Mouse (Mus musculus) midbrain, embryonic 15.5 days (tissue): ENCODE results near the gene Nrbf2. TPM values are rescaled to one million over a fixed set of nuclear protein-coding genes. Genes with fewer than 3 reads are reported as not detected.

Experiments used
- ATAC-seq: fragments of 200-750 bp; cut with Nextera tagmentation; replicated peaks from 2 replicates; pipeline ENCODE4 v1.8.0; 2017; ENCODE audit warnings: moderate TSS enrichment
- H3K27ac ChIP-seq: fragments of 300-500 bp; sonication (generic); 2 replicates; pipeline ENCODE4 v1.5.1; 2015; ENCODE audit warnings: mild to moderate bottlenecking, inconsistent platforms
- H3K27me3 ChIP-seq: fragments of 300-500 bp; sonication (generic); replicated peaks from 2 replicates; pipeline ENCODE4 v1.6.1; 2015; ENCODE audit warnings: inconsistent platforms
- H3K36me3 ChIP-seq: fragments of 300-500 bp; sonication (generic); replicated peaks from 2 replicates; pipeline ENCODE4 v1.6.1; 2015; ENCODE audit warnings: inconsistent platforms
- H3K4me1 ChIP-seq: fragments of 300-500 bp; sonication (generic); 2 replicates; pipeline ENCODE4 v1.6.1; 2015; ENCODE audit warnings: inconsistent platforms
- H3K4me2 ChIP-seq: fragments of 300-500 bp; sonication (generic); 2 replicates; pipeline ENCODE4 v1.6.1; 2015; ENCODE audit warnings: inconsistent platforms, mild to moderate bottlenecking, moderate library complexity
- H3K4me3 ChIP-seq: fragments of 300-500 bp; sonication (generic); 2 replicates; pipeline ENCODE4 v1.5.1; 2015; ENCODE audit warnings: mild to moderate bottlenecking, inconsistent platforms
- H3K9ac ChIP-seq: fragments of 300-500 bp; sonication (generic); 2 replicates; pipeline ENCODE4 v1.6.1; 2015; ENCODE audit warnings: mild to moderate bottlenecking, inconsistent platforms
- H3K9me3 ChIP-seq: fragments of 300-500 bp; sonication (generic); 2 replicates; pipeline ENCODE4 v1.6.1; 2016; ENCODE audit warnings: inconsistent platforms
- WGBS: fragments of 180-500 bp; shearing (Covaris S2); methylation state at CpG from one replicate; pipeline ENCODE4 v1.1.7; 2015; ENCODE audit warnings: mixed read lengths; 5-methylcytosine and 5-hydroxymethylcytosine counted together
- polyA plus RNA-seq: library from polyadenylated mRNA; unstranded; fragments of >200 nt; fragmentation: Nextera tagmentation; extraction: Ambion mirVana; gene quantifications from 2 replicates; pipeline ENCODE4 v1.2.1, GENCODE M21; 2015

Nrbf2 gene
- 37.3 and 40.4 TPM in 2 replicates for polyA plus RNA-seq

DNA sequence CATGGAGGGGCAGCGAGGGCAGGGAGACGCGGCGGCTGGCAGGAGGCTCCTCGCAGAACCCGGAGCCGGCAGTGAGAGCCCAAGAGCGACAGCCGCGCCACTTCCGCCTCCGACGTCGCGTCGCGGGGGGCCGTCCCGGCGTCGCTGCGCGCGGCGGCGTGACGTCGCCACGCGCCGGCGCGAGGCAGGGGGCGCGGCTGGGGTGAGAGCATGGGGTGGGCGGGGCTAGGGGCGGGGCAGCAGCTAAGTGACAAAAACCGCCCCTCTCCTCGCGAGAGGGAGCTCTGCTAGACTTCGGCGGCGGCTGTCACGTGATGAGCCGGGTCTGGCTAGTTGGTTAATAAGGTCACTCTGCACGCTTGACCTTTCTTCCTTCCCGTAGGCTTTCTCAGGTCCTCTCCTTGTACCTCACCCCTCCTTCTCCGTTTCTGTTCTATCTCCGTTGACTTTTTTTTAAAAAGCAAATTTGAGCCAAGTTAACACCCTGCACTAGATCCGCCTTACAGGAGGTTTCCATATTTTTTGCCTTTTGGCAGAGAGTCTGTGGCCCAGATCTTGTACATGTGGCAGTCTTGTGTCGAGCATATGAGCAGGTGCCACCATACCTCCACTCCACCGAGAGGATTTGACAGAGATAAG, at the start of gene Nrbf2:
TSS of gene Nrbf2 (minus strand) at position 130 of the 639 bp plus-strand sequence.
- peak within 1 kb of the TSS; percentile 92 for H3K9ac ChIP-seq
- 3% methylated on average over 48 of the region's 52 CpGs for WGBS
- H3K4me3 ChIP-seq, result peak within 1 kb of the TSS; percentile 98
- H3K4me2 ChIP-seq, result peak within 1 kb of the TSS; percentile 85
- H3K4me1 ChIP-seq, result peaks cover 24% of the 10 kb centered on the region
- H3K36me3 ChIP-seq, result no peaks in the 10 kb centered on the region
- ATAC-seq, result peak; percentile 94
- H3K27me3 ChIP-seq, result no peaks in the 10 kb centered on the region
- no peaks in the 10 kb centered on the region for H3K9me3 ChIP-seq
- H3K27ac ChIP-seq, result peak within 1 kb of the TSS; percentile 78

DNA sequence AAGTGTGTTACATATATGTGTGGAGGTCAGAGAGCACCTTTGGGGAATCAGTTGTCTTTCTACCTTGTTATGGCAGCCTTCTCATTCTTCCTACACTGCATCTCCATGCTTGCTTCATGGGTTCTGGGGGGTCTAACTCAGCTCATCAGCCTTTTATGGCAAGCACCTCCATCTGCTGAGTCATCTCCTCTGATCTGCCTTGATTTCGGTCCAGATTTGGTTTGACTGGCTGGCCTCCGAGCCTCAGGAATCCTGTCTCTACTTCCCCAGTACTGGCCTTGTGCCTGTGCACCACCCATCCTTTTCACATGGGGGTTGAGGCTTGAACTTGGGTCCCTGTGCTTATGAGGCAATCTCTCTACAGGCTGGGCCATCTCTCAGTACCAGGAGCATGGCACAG, 45.5 kb upstream of the Nrbf2 start:
- no peaks in the 10 kb centered on the region for H3K4me1 ChIP-seq
- no peaks in the 10 kb centered on the region for H3K27me3 ChIP-seq
- no peaks in the 10 kb centered on the region for H3K36me3 ChIP-seq
- no peak overlapping the region for H3K4me3 ChIP-seq
- no peak for ATAC-seq
- WGBS, result 84% methylated on average over 2 of the region's 2 CpGs
- H3K9me3 ChIP-seq, result no peaks in the 10 kb centered on the region
- H3K27ac ChIP-seq, result no peak overlapping the region
- no peak overlapping the region for H3K9ac ChIP-seq
- H3K4me2 ChIP-seq, result no peak overlapping the region

DNA sequence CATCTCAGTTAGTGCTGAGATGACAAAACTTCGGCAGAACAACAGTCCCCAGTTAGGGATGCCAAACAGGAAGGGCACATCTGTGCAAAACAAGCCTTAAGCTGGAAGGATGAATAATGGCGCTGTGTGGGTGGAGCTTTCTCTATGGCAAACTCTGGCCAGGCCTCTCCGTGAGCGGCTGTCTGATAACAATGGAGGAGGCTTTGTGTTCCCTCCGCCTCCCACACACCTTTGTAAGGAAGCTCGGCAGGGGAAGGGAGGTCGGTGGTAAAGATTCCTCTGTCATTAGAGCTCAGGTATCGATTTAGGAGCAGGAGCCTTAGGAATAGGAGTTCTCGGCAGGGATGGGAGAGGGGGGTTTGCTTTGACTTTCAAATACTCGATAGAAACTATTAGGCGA, 44.6 kb upstream of the Nrbf2 start:
- ATAC-seq, result no peak
- Histone ChIP-seq H3K4me2 (no peak overlapping the region), H3K27ac (no peak overlapping the region), H3K9me3 (no peaks in the 10 kb centered on the region), H3K4me1 (no peaks in the 10 kb centered on the region), H3K27me3 (no peaks in the 10 kb centered on the region), H3K9ac (no peak overlapping the region), H3K36me3 (no peaks in the 10 kb centered on the region), H3K4me3 (no peak overlapping the region)
- 32% methylated on average over 11 of the region's 11 CpGs for WGBS

DNA sequence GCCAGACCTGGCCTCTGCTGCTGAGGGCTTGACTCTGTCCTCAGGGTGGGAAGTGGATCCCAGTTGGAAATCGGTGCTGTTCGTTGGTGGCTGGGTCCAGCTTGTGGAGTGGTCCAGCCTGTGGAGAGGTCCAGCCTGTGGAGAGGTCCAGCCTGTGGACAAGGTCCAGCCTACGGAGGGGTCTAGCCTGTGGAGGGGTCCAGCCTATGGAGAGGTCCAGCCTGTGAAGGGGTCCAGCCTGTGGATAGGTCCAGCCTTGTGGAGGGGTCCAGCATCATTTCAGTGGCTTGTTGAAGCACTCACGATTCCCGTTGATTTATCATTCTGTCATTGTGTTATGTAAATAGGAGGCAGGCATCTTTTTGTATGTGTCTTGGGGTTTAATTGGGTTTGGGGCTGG, 43.1 kb upstream of the Nrbf2 start:
- Histone ChIP-seq H3K27ac (no peak overlapping the region), H3K4me3 (no peak overlapping the region), H3K9me3 (no peaks in the 10 kb centered on the region), H3K9ac (no peak overlapping the region), H3K36me3 (no peaks in the 10 kb centered on the region), H3K4me2 (no peak overlapping the region), H3K4me1 (no peaks in the 10 kb centered on the region), H3K27me3 (no peaks in the 10 kb centered on the region)
- no peak for ATAC-seq
- WGBS, result 83% methylated on average over 5 of the region's 5 CpGs

DNA sequence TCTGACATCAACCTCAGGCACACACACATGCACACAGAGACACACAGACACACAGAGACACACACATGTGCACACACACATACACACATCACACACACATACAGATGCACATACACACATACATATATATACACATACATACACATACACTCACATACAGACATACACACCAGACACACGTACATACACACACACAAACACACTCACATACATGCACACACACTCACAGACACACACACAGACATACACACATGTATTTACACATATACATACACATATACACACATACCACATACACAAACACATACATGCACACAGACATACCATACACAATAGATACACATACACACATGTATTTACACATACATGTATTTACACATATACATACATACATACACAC, 38.9 kb upstream of the Nrbf2 start:
- Histone ChIP-seq H3K4me2 (no peak overlapping the region), H3K27me3 (no peaks in the 10 kb centered on the region), H3K9ac (no peak overlapping the region), H3K4me1 (peaks cover 6% of the 10 kb centered on the region), H3K4me3 (no peak overlapping the region), H3K27ac (no peak overlapping the region), H3K9me3 (no peaks in the 10 kb centered on the region), H3K36me3 (no peaks in the 10 kb centered on the region)
- no peak for ATAC-seq
- WGBS, result 64% methylated on average over 1 of the region's 1 CpGs

DNA sequence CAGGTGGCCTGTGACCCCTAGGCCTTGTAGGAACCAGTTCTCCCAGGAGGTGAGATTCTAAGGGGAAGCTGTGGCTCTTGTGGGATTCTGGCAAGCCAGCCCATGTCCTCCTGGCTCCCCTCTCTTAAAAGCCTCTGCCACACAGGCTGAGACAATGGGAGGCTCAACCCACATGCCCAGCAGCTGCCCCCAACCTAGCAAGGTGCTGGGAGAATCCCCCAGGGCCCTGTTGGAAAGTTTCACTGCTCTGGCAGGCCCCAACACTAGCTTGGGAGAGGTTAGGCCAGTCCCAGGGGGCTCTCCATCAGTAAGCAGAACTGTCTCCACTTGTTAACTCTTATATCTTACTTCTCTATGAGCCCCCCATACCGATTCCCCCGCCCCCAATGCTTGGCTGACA, 36.3 kb upstream of the Nrbf2 start:
- no peak overlapping the region for H3K27ac ChIP-seq
- no peak overlapping the region for H3K9ac ChIP-seq
- no peaks in the 10 kb centered on the region for H3K9me3 ChIP-seq
- no peak overlapping the region for H3K4me2 ChIP-seq
- ATAC-seq, result no peak
- H3K36me3 ChIP-seq, result no peaks in the 10 kb centered on the region
- peaks cover 15% of the 10 kb centered on the region for H3K4me1 ChIP-seq
- no peaks in the 10 kb centered on the region for H3K27me3 ChIP-seq
- 91% methylated on average over 2 of the region's 2 CpGs for WGBS
- no peak overlapping the region for H3K4me3 ChIP-seq

DNA sequence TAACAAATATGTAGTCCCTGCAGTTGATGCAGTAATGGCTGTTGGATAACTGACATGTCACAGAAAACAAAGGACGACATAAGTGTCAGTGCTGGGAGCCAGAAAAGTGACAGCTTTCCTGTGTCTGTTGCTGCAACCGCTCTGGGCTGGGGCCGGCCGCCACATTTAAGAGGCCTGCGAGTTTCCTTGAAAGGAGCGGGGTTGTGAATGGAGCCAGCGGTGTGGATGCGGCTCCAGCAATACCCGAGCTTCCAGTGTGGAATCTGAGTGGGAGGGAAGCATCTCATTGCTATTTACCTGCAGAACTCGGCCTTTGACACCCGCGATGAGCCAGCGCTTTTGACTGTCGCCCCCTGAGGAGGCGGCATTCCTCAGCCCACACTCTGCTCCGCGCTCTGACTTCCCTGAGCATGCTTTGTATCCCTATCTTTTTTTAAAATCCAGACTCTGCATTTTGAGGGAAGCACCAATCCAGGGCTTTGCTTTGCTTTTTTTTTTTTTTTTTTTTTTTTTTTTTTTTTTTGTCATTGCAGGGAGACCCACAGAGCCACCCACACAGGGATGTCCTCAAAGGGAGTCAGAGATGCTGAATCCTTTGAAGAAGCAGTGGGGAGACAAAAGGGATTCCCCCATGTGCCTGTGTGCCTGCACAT, 35.2 kb upstream of the Nrbf2 start:
- Histone ChIP-seq H3K4me2 (peak overlapping the region; percentile 47), H3K36me3 (no peaks in the 10 kb centered on the region), H3K27ac (no peak overlapping the region), H3K27me3 (no peaks in the 10 kb centered on the region), H3K4me3 (peak overlapping the region; percentile 14; the same call in 1 of the 2 replicates), H3K9ac (peak overlapping the region; percentile 7; the same call in 1 of the 2 replicates), H3K4me1 (peaks cover 15% of the 10 kb centered on the region), H3K9me3 (no peaks in the 10 kb centered on the region)
- ATAC-seq, result peak; percentile 32; the same call in 1 of the 2 replicates
- 7% methylated on average over 17 of the region's 17 CpGs for WGBS

DNA sequence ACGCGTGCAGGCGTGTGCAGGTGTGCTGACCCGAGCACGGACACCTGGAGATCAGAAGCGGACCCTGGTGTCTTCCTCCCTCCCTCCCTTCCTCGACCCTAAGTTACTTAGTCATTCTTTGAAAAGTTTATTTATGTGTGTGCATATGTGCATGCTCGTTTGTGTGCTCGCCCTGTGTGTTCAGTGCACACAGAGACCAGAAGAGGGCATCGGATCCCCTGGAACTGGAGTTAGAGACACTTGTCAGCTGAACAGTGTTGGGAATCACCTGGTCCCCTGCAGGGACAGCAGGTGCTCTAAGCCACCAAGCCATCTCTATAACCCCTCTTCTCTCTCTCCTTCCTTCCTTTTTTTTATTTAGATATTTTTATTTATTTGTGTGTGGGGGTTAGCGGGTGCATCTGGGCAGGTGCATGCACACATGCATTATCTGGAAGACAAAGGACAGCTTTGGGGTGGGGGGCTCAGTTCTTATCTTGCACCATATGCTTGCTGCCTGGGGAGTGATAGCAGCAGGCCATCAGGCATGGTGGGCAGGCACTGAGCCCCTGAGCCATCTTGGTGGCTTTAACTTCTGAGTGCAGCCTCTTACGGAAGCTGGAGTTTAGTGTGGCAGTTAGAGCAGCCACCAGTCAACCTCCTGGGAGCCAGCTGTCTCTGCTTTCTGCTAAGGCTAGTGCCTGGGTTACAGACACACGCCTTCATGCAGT, 34.1 kb upstream of the Nrbf2 start:
- no peaks in the 10 kb centered on the region for H3K9me3 ChIP-seq

DNA sequence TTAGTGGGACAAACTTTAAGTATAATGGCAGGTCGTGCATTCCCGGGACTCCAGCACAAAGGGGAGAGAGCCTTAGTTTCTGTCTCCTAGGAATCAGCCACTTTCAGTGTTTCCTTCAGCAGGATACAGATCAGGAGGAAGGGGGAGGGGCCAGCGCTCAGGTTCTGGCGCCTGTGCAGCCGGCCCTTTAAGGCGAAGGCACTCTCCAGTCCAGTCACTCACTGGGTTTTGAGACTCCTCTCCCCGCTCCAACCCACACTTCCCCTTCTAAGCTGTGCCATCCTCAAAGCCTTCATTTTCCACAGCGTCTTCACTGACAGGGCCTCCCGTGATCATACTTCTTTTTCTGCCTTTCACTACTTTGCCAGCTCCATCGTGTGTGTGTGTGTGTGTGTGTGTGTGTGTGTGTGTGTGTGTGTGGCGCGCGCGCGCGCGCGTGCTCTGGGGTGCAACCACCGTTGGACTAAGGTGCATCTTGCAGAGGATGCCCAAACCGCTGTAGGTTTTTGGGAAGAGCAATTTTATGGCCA, 32.9 kb upstream of the Nrbf2 start:
- Histone ChIP-seq H3K36me3 (no peaks in the 10 kb centered on the region), H3K9ac (no peak overlapping the region), H3K27ac (no peak overlapping the region), H3K27me3 (no peaks in the 10 kb centered on the region), H3K9me3 (no peaks in the 10 kb centered on the region), H3K4me1 (peaks cover 15% of the 10 kb centered on the region), H3K4me2 (peak overlapping the region; percentile 47), H3K4me3 (peak overlapping the region; percentile 24)
- ATAC-seq, result no peak
- 3% methylated on average over 19 of the region's 20 CpGs for WGBS

More for the DNA sequence above, 34.1 kb upstream of the Nrbf2 start:
- Histone ChIP-seq H3K9ac (no peak overlapping the region), H3K4me3 (no peak overlapping the region), H3K4me1 (peaks cover 15% of the 10 kb centered on the region), H3K27ac (no peak overlapping the region), H3K4me2 (no peak overlapping the region), H3K27me3 (no peaks in the 10 kb centered on the region), H3K36me3 (no peaks in the 10 kb centered on the region)
- 71% methylated on average over 13 of the region's 13 CpGs for WGBS
- ATAC-seq, result no peak

DNA sequence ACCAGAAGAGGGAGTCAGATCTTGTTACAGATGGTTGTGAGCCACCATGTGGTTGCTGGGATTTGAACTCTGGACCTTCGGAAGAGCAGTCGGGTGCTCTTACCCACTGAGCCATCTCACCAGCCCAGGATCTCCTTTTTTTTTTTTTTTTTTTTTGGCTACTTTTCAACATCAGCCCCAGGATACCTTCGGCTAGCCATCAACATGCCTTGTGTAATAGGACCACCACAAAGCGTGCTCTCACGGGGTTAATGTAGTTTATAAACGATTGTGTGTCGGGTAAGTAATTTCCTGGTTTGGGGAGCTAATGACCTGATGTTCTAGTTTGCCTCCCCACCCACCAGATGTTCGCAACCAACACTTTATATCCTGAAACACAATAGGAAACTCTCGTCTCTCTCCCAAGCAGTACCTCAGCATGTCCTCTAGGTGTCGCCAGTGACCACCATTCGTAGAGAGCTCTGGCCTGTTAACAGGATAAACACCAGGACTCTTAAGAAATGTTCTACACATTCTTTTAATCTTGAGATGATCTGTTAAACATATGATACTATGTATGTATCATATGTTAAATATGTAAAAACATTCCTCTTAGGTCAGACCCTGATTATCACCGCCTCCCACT, 29.8 kb upstream of the Nrbf2 start:
- no peaks in the 10 kb centered on the region for H3K9me3 ChIP-seq
- H3K9ac ChIP-seq, result no peak overlapping the region
- peaks cover 11% of the 10 kb centered on the region; the same call in 1 of the 2 replicates for H3K4me1 ChIP-seq
- no peak overlapping the region for H3K4me3 ChIP-seq
- WGBS, result 20% methylated on average over 12 of the region's 12 CpGs
- ATAC-seq, result peak; percentile 43; the same call in 1 of the 2 replicates
- no peaks in the 10 kb centered on the region for H3K36me3 ChIP-seq
- no peak overlapping the region for H3K4me2 ChIP-seq
- H3K27me3 ChIP-seq, result no peaks in the 10 kb centered on the region
- H3K27ac ChIP-seq, result no peak overlapping the region

DNA sequence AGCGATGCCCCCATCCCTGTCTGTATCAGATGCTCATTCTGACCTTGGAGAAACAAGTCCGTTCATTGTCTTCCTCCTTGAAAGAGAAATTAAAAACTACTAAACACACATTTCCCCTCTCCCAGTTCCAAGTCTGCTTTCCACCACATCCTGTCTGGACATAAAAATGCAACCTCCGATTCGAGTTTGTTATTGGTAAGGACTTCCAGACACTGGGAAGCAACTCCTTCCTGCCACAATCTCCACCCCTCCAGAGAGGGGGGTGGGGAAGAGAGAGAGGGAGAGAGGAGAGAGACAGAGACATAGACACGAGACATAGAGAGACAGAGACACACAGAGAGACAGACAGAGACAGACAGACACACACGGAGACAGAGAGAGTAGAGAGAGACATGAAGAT, 27.4 kb upstream of the Nrbf2 start:
- no peaks in the 10 kb centered on the region for H3K27me3 ChIP-seq
- H3K9me3 ChIP-seq, result no peaks in the 10 kb centered on the region

More for the DNA sequence above, 27.4 kb upstream of the Nrbf2 start:
- H3K27ac ChIP-seq, result no peak overlapping the region
- WGBS, result 76% methylated on average over 6 of the region's 6 CpGs
- no peak overlapping the region for H3K4me3 ChIP-seq
- H3K4me2 ChIP-seq, result no peak overlapping the region
- H3K4me1 ChIP-seq, result no peaks in the 10 kb centered on the region
- H3K36me3 ChIP-seq, result no peaks in the 10 kb centered on the region
- H3K9ac ChIP-seq, result no peak overlapping the region
- ATAC-seq, result no peak
